8 mouse cellular contexts compared by ENCODE assay signal in the genomic region with DNA sequence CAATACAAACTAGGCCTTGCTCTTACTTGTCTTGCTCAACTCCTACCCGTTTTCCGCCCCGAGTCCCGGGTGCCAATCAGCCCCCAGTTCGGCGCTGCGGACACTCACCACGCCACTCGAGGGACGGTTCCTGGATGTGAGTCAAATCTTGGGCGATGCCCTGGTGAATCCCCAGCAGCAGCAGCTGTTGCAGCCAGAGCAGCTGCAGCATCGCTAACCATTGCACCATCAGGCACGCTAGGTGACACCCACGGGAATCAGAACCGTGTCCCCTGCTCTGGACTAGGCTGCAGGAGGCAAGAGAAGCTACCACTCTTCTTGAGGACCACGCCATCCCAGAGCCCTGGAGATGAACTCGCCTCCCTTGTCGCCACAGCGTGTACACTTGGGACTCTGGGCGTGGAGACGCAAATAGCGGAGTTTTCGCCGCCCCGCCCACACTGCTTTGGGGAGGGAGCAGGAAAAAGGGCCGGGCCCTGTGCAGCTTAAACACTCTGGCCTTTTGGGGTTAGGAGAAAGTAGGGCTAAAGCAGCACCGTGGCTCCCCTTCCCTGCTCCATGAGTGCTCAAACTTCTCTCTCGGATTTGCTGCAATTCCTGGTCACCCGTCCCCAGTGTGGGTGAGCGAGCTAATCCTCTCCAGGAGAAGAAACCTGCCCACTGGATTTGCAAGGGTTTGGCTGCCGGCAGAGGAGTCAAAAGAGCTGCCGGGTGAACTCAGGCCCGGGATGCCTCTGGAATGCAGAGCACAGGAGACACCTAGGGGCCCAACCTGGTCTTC. TPM values are rescaled to one million over a fixed set of nuclear protein-coding genes. Genes with fewer than 3 reads are reported as not detected.
DNase-seq lines count a peak whose midpoint lies in the region; ATAC-seq lines count a peak whose summit lies in the region.

Gene Pla2r1, minus strand, starts transcription at position 407 of the 781 bp plus-strand sequence.

- H3K27ac ChIP-seq in intestine, embryonic 14.5 days (ENCODE audit: low read depth), result no peak within 1 kb of the TSS
- H3K27ac ChIP-seq in liver, embryonic 15.5 days (replicated peaks), result no peak within 1 kb of the TSS
- H3K27ac ChIP-seq in neural tube, embryonic 12.5 days, result no peak within 1 kb of the TSS

- H3K4me1 ChIP-seq in intestine, embryonic 14.5 days (replicated peaks; ENCODE audit: control insufficient read depth, insufficient read depth, low read length), result peaks cover 7% of the 10 kb centered on the region; the same call in 1 of the 2 replicates
- H3K4me1 ChIP-seq in liver, embryonic 15.5 days (replicated peaks), result peaks cover 4% of the 10 kb centered on the region; the same call in 1 of the 2 replicates
- peaks cover 8% of the 10 kb centered on the region for H3K4me1 ChIP-seq in neural tube, embryonic 12.5 days

- intact Hi-C loops in gastrocnemius, postnatal 36 days (cut with DNase I), result no loop called here

- ATAC-seq in cerebellum, adult (ENCODE audit: insufficient number of reproducible peaks, low FRiP score, low TSS enrichment), result 0 out of 2 replicates have a peak, but pooled peaks have one; percentile 26
- peak; percentile 43 for ATAC-seq in intestine, embryonic 14.5 days (replicated peaks; ENCODE audit: low FRiP score, low TSS enrichment, low read depth)
- no peak for ATAC-seq in liver, embryonic 15.5 days (ENCODE audit: insufficient read depth)
- peak; percentile 57 for ATAC-seq in neural tube, embryonic 12.5 days (ENCODE audit: low FRiP score, low read depth)

- H3K9me3 ChIP-seq in intestine, embryonic 14.5 days (ENCODE audit: control insufficient read depth, low read length), result no peaks in the 10 kb centered on the region
- no peaks in the 10 kb centered on the region for H3K9me3 ChIP-seq in liver, embryonic 15.5 days (replicated peaks)
- no peaks in the 10 kb centered on the region for H3K9me3 ChIP-seq in neural tube, embryonic 12.5 days

- 4% methylated on average over 33 of the region's 33 CpGs for WGBS in intestine, embryonic 14.5 days
- 8% methylated on average over 33 of the region's 33 CpGs for WGBS in liver, embryonic 15.5 days (ENCODE audit: insufficient replicate concordance)
- 4% methylated on average over 33 of the region's 33 CpGs for WGBS in neural tube, embryonic 12.5 days

- H3K27me3 ChIP-seq in intestine, embryonic 14.5 days (replicated peaks; ENCODE audit: control insufficient read depth, insufficient read depth, low read length), result no peaks in the 10 kb centered on the region
- no peaks in the 10 kb centered on the region for H3K27me3 ChIP-seq in liver, embryonic 15.5 days
- H3K27me3 ChIP-seq in neural tube, embryonic 12.5 days (replicated peaks), result no peaks in the 10 kb centered on the region

- peak within 1 kb of the TSS; percentile 96 for H3K4me2 ChIP-seq in intestine, embryonic 14.5 days (ENCODE audit: low read length)
- peak within 1 kb of the TSS; percentile 70 for H3K4me2 ChIP-seq in liver, embryonic 15.5 days
- peak within 1 kb of the TSS; percentile 74 for H3K4me2 ChIP-seq in neural tube, embryonic 12.5 days (replicated peaks)

- H3K36me3 ChIP-seq in intestine, embryonic 14.5 days (ENCODE audit: control insufficient read depth, insufficient read depth, low read length), result no peaks in the 10 kb centered on the region
- no peaks in the 10 kb centered on the region for H3K36me3 ChIP-seq in liver, embryonic 15.5 days (replicated peaks)
- no peaks in the 10 kb centered on the region for H3K36me3 ChIP-seq in neural tube, embryonic 12.5 days

- H3K4me3 ChIP-seq in intestine, embryonic 14.5 days (ENCODE audit: low read depth, low read length), result peak within 1 kb of the TSS; percentile 48
- H3K4me3 ChIP-seq in liver, embryonic 15.5 days (replicated peaks), result peak within 1 kb of the TSS; percentile 46
- H3K4me3 ChIP-seq in neural tube, embryonic 12.5 days, result peak within 1 kb of the TSS; percentile 28

- peak within 1 kb of the TSS; percentile 36 for H3K9ac ChIP-seq in intestine, embryonic 14.5 days (ENCODE audit: low read length)
- no peak within 1 kb of the TSS for H3K9ac ChIP-seq in liver, embryonic 15.5 days
- peak within 1 kb of the TSS; percentile 5; the same call in 1 of the 2 replicates for H3K9ac ChIP-seq in neural tube, embryonic 12.5 days

- DNase-seq in cerebellum, adult 9-10 months, result no peak
- peak; percentile 22 to 25 for DNase-seq in cerebellum, postnatal 36 days
- peak; percentile 42 to 57 for DNase-seq in gastrocnemius, postnatal 36 days
- DNase-seq in intestine, embryonic 14.5 days (ENCODE audit: low spot score), result peak; percentile 74
- peak; percentile 66 for DNase-seq in urinary bladder, postnatal 25 days (ENCODE audit: low spot score)

RNA-seq across cellular contexts. Expression of gene Pla2r1, which starts in this region (rescaled TPM):
- total RNA-seq in gastrocnemius, postnatal 36 days (2021), result 1 to 10 TPM; 1.1 to 1.4 TPM
- polyA plus RNA-seq in intestine, embryonic 14.5 days (2014; fragmentation: Nextera tagmentation; extraction: Ambion mirVana), result 2.1 and 2.6 TPM in 2 replicates
- 0.23 and 0.35 TPM in 2 replicates for polyA plus RNA-seq in liver, embryonic 15.5 days (2015; fragmentation: Nextera tagmentation; extraction: Ambion mirVana)
- 0.51 and 1.3 TPM in 2 replicates for polyA plus RNA-seq in neural tube, embryonic 12.5 days (2016; fragmentation: Nextera tagmentation; extraction: Ambion mirVana)
